Mouse (Mus musculus) forebrain, embryonic 14.5 days (tissue): Measurements from ENCODE around the gene Sgf29. TPM values are rescaled to one million over a fixed set of nuclear protein-coding genes. Genes with fewer than 3 reads are reported as not detected.

Source experiments
- ATAC-seq: fragments of 200-750 bp; cut with Nextera tagmentation; 2 replicates; pipeline ENCODE4 v1.8.0; 2017; ENCODE audit warnings: mild to moderate bottlenecking, moderate library complexity
- DNase-seq: peaks from one replicate; pipeline ENCODE4 v3.0.0-alpha.2; 2015; ENCODE audit warnings: low spot score
- H3K27ac ChIP-seq: fragments of 300-500 bp; sonication (generic); 2 replicates; pipeline ENCODE4 v1.5.1; 2014; ENCODE audit warnings: low read depth, mild to moderate bottlenecking, control low read depth, low read length, moderate library complexity
- H3K27me3 ChIP-seq: fragments of 300-500 bp; sonication (generic); replicated peaks from 2 replicates; pipeline ENCODE4 v1.6.1; 2014; ENCODE audit warnings: low read length, control low read depth, mixed read lengths; ENCODE audit not compliant: control insufficient read depth, insufficient read depth
- H3K36me3 ChIP-seq: fragments of 300-500 bp; sonication (generic); 2 replicates; pipeline ENCODE4 v1.6.1; 2014; ENCODE audit warnings: low read length, control low read depth; ENCODE audit not compliant: control insufficient read depth, insufficient read depth
- H3K4me1 ChIP-seq: fragments of 300-500 bp; sonication (generic); 2 replicates; pipeline ENCODE4 v1.6.1; 2014; ENCODE audit warnings: antibody characterized with exemption, low read length, control low read depth; ENCODE audit not compliant: control insufficient read depth, insufficient read depth
- H3K4me2 ChIP-seq: fragments of 300-500 bp; sonication (generic); 2 replicates; pipeline ENCODE4 v1.6.1; 2014; ENCODE audit warnings: mild to moderate bottlenecking, control low read depth, low read length
- H3K4me3 ChIP-seq: fragments of 300-500 bp; sonication (generic); 2 replicates; pipeline ENCODE4 v1.5.1; 2014; ENCODE audit warnings: low read depth, low read length, control low read depth
- H3K9ac ChIP-seq: fragments of 300-500 bp; sonication (generic); 2 replicates; pipeline ENCODE4 v1.6.1; 2014; ENCODE audit warnings: mild to moderate bottlenecking, low read length, control low read depth, moderate library complexity
- H3K9me3 ChIP-seq: fragments of 300-500 bp; sonication (generic); replicated peaks from 2 replicates; pipeline ENCODE4 v1.6.1; 2016; ENCODE audit warnings: low read length, control low read depth, mixed read lengths; ENCODE audit not compliant: control insufficient read depth
- WGBS: fragments of 180-500 bp; shearing (Covaris S2); extraction: QIAGEN DNeasy Blood & Tissue Kit; methylation state at CpG from one replicate; pipeline ENCODE4 v1.1.7; 2014; 5-methylcytosine and 5-hydroxymethylcytosine counted together
- polyA plus RNA-seq: library from polyadenylated mRNA; unstranded; fragments of >200 nt; fragmentation: Nextera tagmentation; extraction: Ambion mirVana; gene quantifications from 2 replicates; pipeline ENCODE4 v1.2.1, GENCODE M21; 2014

The Sgf29 gene
- polyA plus RNA-seq, 1 experiment from 2014 or later: 66.1 TPM

DNA sequence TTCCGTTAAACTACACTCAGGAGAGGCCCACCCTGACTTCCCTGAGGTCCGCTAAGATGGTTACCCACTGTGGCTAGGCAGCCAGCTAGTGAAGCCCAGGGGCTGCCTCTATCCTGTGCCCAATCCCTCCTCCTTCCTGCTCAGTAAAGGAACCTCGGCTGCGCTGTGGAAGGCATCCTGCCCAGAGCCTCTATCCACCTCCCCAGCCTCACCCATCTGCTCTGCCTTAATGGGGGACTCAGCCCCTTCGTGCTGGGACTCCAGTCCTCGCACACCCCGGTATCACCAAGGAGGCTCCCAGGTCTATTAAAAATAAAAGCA, 54.6 kb downstream of the Sgf29 start:
- ATAC-seq (peak; percentile 13; the same call in 1 of the 2 replicates), DNase-seq (peak; percentile 45)
- H3K9ac ChIP-seq: peak overlapping the region; percentile 92
- H3K27me3 ChIP-seq: no peaks in the 10 kb centered on the region
- no peaks in the 10 kb centered on the region for H3K9me3 ChIP-seq
- peak overlapping the region; percentile 70 for H3K4me3 ChIP-seq
- peak overlapping the region; percentile 87 for H3K4me2 ChIP-seq
- H3K36me3 ChIP-seq: peaks cover 20% of the 10 kb centered on the region
- H3K27ac ChIP-seq: peak overlapping the region; percentile 27; the same call in 1 of the 2 replicates
- H3K4me1 ChIP-seq: peaks cover 15% of the 10 kb centered on the region
- WGBS: 16% methylated on average over 7 of the region's 7 CpGs

DNA sequence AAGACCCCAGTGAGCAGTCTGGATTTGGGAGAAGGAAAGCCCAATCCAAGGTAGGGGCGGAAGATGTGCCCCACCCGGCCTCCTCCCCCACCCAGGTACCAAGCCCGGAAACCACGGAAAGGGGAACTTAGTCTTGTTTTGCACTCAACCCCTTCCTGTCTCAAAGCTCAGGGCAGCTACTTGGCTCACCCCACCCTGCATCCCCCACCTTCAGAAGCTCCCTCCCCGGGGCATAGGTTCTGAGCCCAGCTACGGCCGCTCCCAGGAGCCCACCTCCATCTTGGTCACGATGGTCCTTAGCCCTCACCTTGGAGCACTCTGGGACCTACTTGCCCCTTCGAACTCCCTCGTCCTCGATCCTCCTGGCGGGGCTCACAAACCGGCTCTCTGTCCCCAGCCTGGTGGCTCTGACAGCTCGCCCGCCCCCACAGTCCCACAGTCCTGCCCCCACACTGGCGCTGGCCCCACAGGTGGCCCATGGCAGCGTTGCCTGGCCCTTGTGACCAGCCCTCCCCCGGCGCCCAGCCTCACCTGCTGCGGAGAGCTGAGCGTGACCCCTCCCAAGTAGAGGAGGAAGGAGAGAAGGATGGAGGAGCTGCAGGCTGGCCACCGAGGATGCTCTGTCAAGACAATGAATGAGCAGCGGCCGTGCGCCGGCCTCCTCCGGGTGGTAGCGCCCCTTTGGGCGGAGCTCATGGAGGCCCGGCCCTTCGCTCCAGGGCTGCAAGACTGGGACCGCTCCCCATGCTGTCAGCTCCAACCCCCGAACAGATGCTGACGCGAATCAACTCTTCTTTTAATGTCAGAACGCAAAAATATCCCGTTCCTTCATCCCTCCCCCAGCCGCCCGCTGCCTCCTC, 55.2 kb downstream of the Sgf29 start:
- Histone ChIP-seq H3K9ac (peak overlapping the region; percentile 92), H3K36me3 (peaks cover 15% of the 10 kb centered on the region), H3K27ac (peak overlapping the region; percentile 78), H3K9me3 (no peaks in the 10 kb centered on the region), H3K4me2 (peak overlapping the region; percentile 87), H3K27me3 (no peaks in the 10 kb centered on the region), H3K4me1 (peaks cover 15% of the 10 kb centered on the region), H3K4me3 (peak overlapping the region; percentile 70)
- 2% methylated on average over 39 of the region's 39 CpGs for WGBS
- peak; percentile 87 for DNase-seq
- ATAC-seq: peak; percentile 92

DNA sequence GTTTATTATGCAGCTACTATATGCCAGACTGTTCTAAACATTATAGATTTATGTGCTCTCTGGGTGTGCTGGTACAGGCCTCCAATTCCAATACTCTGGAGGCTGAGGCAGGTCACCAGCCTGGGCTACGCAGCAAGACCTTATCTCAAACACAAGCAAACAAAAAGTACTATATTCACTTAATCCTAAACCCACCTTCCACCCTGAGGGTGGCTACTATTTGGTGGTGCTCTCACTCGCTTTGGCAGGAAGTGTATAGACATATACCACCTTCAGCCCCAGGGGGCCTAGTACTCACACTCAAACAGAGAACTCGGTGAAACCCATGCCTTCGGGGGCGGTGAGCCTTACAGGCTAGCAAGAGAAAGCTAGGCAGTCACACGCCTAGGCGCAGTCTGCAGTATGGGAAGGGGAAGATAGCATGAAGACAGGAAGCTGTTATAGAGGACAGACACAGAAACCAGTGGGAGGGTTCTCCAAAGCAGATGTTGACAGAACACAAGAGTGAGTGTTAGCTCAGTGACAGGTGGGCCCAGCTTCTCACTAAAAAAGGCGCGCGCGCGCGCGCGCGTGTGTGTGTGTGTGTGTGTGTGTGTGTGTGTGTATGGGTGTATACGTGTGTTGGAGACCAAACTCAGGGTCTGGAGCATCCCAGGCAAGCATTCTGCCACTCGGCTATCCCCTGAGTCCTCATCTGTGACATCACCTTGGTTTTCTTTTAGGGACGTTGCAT, 58.5 kb downstream of the Sgf29 start, which contains the start of gene Coro1a:
Coro1a (minus strand) TSS at position 346 of the 733 bp plus-strand sequence.
- ATAC-seq (no peak), DNase-seq (no peak)
- Histone ChIP-seq H3K4me2 (no peak within 1 kb of the TSS), H3K27ac (no peak within 1 kb of the TSS), H3K4me1 (peaks cover 6% of the 10 kb centered on the region), H3K27me3 (no peaks in the 10 kb centered on the region), H3K9ac (no peak within 1 kb of the TSS), H3K9me3 (no peaks in the 10 kb centered on the region), H3K36me3 (no peaks in the 10 kb centered on the region), H3K4me3 (no peak within 1 kb of the TSS)
- 87% methylated on average over 19 of the region's 19 CpGs for WGBS

DNA sequence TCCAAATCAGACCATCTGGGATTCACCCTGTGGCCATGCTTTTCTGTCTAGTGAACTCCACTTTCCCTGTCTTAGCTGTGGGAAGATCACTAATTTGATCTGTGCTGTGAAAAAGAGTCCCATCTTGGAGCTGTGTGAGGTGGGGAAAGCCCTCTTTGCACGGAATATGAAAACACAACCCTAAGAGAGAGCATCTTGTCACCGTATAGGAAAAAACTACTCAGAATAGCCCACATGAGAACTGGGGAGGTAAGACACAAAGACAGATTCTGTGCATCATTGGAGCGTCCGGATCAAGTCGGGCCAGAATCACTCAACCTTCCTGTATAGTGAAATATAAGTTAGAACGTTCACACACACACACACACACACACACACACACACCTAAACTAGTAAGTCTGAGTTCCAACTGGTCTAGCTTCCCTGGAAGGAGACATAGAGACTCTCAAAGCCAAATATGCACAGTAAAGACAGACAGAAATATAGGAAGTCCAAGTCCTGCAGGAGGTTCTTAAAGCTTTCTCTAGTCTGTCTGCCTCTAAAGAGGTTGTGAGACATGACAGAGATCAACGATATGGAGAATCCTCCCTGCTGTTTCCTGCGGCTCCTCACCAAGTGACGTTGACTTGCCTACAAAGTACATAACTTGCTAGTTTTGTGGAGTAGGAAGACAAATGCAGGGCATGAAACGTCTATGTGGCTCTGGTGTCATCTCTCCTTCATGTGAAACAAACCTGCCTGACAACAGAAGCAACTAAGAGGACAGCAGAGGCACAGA, 59.3 kb downstream of the Sgf29 start:
- no peak for DNase-seq
- Histone ChIP-seq H3K27me3 (no peaks in the 10 kb centered on the region), H3K9me3 (no peaks in the 10 kb centered on the region), H3K4me1 (no peaks in the 10 kb centered on the region), H3K36me3 (no peaks in the 10 kb centered on the region), H3K4me2 (no peak overlapping the region), H3K4me3 (no peak overlapping the region), H3K27ac (no peak overlapping the region), H3K9ac (no peak overlapping the region)
- WGBS: 87% methylated on average over 10 of the region's 10 CpGs
- no peak for ATAC-seq

DNA sequence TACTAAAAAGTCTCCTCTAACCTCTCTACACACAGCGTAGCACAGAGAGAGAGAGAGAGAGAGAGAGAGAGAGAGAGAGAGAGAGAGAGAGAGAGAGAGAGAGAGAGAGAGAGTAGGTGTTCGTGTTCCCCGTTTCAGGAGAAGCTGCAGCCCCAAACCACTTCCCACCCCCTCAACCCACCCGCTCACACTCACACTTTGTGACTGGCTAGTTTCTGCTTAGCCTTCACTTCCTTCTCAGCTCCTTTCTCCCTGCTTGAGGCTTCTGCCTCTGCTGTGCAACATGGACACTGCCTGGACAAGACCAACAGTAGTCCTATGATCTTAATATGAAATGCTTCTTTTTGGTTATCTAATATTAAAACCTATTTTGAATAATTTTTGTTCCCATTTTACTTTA, 61.2 kb downstream of the Sgf29 start:
- no peak for DNase-seq
- Histone ChIP-seq H3K9me3 (no peaks in the 10 kb centered on the region), H3K36me3 (no peaks in the 10 kb centered on the region), H3K9ac (no peak overlapping the region), H3K27ac (no peak overlapping the region), H3K4me3 (no peak overlapping the region), H3K27me3 (no peaks in the 10 kb centered on the region), H3K4me1 (no peaks in the 10 kb centered on the region), H3K4me2 (no peak overlapping the region)
- WGBS: 81% methylated on average over 4 of the region's 4 CpGs
- ATAC-seq: no peak

DNA sequence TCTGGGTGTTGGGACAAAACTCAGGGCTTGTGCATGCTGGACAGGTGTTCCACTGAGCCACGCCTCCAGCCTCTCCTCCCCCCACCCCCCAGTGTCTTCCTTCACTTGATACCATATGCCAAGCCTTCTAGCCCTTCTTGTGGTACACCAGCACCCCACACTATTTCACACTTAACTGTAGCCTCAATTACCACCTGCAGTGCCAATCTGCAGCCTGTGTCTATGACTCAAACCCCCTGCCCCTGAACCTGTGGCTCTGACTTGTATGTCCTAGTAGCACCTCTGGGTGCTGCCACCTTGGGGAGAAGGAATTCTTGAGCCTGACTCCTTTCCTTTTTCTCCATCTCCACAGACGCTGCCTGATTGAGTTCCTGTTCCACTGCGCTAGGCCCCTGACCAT, 62.8 kb downstream of the Sgf29 start:
- no peak for ATAC-seq
- Histone ChIP-seq H3K9ac (no peak overlapping the region), H3K4me1 (no peaks in the 10 kb centered on the region), H3K4me2 (no peak overlapping the region), H3K36me3 (no peaks in the 10 kb centered on the region), H3K9me3 (no peaks in the 10 kb centered on the region), H3K27me3 (no peaks in the 10 kb centered on the region), H3K27ac (no peak overlapping the region), H3K4me3 (no peak overlapping the region)
- no peak for DNase-seq
- WGBS: 83% methylated on average over 3 of the region's 3 CpGs

DNA sequence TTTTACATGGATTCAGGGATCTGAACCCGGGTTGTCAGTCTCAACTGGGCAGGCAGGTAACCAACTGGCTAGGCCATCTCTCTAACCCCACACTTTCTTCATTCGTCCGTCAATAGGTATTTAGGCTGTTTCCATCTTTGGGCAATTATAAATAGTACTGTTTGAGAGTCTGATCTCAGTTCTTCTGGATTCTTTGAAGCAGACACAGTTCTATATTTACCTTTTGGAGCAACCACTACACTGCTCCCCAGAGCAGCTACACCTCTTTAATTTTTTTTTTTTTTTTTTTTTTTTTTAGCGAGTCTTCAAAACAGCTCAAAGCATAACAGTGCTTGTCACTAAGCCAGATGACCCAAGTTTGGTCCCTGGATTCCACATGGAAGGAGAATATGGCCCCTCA, 66.6 kb downstream of the Sgf29 start:
- WGBS: 77% methylated on average over 4 of the region's 4 CpGs

DNA sequence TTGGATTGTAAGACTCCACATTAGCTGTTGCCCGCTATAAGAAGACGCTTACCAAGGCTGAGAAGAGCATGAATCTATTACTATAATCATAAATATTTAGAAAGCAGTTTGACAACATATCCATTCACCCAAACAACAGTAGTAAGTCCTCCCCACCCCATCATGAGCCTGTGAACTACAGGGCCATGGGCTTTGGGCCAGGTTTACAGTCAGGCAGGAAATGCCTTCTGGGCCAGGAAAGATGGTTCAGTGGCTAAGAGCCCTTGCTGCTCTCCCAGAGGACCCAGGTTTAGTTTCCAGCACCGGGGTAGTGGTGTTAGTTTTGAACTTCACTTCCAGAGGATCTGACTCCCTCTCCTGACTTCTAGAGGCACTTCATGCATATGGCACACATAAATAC, 68.5 kb downstream of the Sgf29 start:
- no peaks in the 10 kb centered on the region for H3K36me3 ChIP-seq
- H3K9me3 ChIP-seq: no peaks in the 10 kb centered on the region
- no peak overlapping the region for H3K27ac ChIP-seq
- H3K4me2 ChIP-seq: no peak overlapping the region
- no peaks in the 10 kb centered on the region for H3K27me3 ChIP-seq
- no peak overlapping the region for H3K4me3 ChIP-seq
- H3K9ac ChIP-seq: no peak overlapping the region
- WGBS: 95% methylated on average over 3 of the region's 3 CpGs
- DNase-seq (no peak), ATAC-seq (no peak)
- H3K4me1 ChIP-seq: no peaks in the 10 kb centered on the region

More for the DNA sequence above, 66.6 kb downstream of the Sgf29 start:
- H3K27ac ChIP-seq: no peak overlapping the region
- H3K9me3 ChIP-seq: no peaks in the 10 kb centered on the region
- no peak overlapping the region for H3K4me2 ChIP-seq
- DNase-seq (no peak), ATAC-seq (no peak)
- H3K36me3 ChIP-seq: no peaks in the 10 kb centered on the region
- H3K4me3 ChIP-seq: no peak overlapping the region
- no peaks in the 10 kb centered on the region for H3K4me1 ChIP-seq
- H3K27me3 ChIP-seq: no peaks in the 10 kb centered on the region
- no peak overlapping the region for H3K9ac ChIP-seq
